Mouse (Mus musculus) cerebellum, postnatal 14 days (tissue): ENCODE measurements around the gene Unc13a.
"Not testable (repeated sequence)": the region's sequence is repeated elsewhere in the genome, so short reads cannot be mapped to it uniquely, and the experiment has no call there.

ENCODE experiments used
- DNase-seq, 2 experiments: peaks; one replicate each; pipeline ENCODE4 v3.0.0; 2021; ENCODE audit warnings: mixed read lengths in 2 of 2

Unc13a gene

DNA sequence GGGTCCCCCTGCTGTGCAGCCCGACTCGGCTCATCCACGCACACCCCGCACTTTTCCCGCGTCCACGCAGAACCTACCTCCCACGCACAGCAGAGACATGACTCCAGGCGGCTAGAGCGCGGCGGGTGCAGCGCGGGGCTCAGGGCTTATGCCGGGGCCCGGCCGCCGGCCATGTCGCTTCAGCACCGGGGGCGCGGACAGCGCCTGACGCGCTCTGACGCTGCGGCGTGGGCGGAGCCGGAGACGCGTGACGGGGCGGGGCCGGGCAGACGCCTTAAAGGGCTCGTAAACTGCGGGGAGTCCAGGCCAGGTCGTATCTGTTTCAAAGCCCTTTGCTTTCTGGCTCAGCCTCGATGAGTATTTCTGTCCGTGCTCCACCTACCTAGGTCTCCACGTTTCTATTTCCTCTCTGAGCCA lies at the start of gene Unc13a:
TSS of gene Unc13a (minus strand) at position 209 of the 417 bp plus-strand sequence.
- DNase-seq = peak; percentile 98

DNA sequence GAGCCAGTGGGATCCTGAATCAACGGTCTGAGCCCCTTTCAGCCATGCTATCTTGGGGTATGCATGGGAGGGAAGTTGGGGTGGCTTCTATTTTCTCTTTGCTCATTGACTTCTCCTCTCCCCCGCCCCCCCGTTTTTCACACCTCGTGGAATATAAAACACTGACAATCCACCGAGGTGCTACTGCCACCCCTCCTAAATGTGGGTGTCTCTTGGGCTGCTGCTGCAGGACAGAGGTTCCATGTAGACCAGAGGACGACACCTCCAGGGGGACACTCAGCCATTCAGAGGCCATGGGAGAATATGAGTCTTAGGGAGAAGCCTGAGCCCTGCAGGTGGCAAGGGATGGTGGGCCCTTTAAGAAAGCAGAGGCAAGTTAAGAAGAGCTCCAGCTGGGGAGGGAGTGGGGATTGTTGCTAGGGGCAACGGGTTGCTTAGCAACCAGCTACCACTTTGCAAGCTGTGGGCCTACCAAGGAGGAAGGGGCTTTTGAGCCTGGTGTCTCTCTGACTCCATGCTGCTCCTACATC lies 48.4 kb upstream of the Unc13a start:
- DNase-seq = peak in 1 of 2 experiments; percentile 44

DNA sequence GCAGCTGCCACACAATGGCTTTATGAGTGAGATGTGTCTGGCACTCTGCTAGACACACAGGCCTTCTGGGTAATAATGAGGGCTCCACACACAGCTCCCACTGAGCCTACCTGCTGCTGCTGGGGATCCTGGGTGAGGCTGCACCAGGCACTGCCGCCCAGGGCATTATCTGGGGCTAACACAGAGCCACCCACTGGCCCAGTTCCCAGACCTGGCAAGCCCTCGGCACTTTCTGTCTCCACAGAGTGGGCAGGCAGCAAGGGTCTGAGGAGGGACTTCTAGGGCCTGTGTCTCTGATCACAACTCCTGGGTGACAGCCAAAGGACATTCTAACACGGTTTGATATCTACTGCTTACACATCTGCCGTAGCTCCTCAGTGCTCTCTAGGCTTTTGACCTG lies 47.7 kb upstream of the Unc13a start:
- peak; percentile 75 to 77 for DNase-seq

DNA sequence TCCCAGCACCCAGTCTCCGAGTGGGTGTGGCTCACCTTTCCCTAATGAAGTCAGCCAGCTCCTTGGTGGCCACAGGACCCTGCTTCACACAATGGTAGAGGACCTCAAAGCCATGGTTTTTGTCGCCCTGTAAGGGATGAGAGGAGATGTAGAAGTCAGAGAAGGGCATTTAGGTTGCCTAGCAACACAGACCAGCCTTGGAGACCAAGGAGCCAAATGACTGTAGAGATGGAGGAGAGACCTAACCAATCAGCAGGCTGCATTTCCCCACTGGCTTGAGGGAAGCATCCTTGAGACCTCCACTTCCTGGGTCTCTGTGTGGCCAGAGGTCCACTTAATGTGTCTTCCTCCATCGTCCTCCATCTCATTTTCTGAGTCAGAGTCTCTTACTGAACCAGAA lies 46.7 kb upstream of the Unc13a start:
- DNase-seq = no peak

DNA sequence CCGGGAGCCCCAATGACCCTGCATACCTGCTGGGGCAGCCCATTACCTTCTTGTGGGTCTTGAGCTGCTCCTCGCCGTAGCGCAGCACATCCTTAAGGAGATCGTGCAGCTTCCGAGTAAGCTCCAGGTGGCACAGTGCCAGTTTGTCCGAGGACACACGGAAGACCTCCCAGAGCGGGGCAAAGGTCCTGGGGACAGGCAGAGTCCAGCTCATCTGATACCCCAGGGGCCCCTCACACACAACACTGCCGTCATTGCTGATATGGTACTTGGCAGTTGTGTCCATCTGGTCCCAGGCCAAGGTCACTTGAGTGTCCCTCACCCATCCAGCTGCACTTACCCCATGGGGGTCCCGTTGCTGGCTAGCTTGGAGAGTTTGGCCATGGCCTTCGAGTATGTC lies 45.5 kb upstream of the Unc13a start:
- no peak for DNase-seq

DNA sequence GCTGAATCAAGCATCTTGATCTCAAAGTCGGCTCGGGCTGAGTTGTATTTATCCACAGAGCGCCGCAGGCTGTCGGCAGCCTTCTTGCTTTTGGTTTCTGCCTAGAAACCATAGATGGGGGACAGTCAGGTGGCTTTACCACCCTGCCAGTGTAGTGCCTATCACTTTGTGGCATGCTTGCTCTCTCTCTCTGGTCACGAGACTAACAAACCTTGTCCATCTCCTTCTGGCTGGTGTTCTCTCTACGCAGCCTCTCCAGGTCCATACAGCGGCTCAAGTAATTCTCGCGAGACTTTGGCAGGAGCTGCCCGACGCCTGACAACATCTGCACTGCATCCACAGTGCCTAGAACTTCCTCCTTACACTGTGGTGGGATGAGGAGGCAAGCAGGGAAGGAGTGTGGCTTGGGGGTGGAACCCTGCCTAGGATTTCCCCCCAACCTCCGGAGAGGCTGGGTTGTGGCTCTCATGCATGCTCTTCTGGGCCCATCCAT lies 45.0 kb upstream of the Unc13a start:
- DNase-seq = no peak

DNA sequence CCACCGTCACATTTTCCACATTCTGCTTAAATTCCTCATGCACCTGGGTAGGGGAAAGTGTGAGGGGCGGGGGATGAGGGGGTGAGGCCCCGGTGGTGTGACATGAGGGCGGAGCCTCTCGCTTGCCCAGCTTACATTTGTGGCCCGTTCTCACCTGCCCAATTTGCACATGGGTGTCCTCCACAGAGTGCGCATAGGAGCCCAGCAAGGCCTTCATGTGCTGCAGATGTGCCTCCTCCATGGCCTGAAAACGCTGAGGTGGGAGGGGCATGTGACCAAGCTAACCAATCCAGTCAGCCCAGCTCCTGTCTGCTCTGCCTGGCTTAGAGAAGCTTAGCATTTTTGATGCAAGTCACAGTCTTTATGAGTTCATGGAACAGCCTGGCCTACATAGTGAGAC lies 44.0 kb upstream of the Unc13a start:
- DNase-seq = no peak

DNA sequence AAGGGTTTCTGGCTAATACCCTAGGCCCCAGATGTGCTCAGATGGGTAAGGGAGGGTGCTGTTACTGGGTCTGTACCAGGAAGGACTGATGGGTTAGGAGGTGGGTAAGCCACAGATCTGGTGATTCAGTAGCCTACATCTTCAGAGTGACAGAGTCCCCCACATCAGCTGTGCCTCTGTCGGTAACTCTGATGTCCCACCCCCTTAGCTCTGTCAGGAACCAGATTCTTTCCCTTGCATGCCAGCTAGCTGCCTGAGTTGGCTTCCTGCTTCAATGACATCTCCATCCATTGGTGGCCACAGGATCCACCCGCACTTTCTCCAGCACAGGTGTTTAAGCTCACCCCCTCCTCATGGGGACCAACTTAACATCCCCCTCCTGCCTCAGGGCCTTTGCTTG lies 40.0 kb upstream of the Unc13a start:
- DNase-seq = no peak

DNA sequence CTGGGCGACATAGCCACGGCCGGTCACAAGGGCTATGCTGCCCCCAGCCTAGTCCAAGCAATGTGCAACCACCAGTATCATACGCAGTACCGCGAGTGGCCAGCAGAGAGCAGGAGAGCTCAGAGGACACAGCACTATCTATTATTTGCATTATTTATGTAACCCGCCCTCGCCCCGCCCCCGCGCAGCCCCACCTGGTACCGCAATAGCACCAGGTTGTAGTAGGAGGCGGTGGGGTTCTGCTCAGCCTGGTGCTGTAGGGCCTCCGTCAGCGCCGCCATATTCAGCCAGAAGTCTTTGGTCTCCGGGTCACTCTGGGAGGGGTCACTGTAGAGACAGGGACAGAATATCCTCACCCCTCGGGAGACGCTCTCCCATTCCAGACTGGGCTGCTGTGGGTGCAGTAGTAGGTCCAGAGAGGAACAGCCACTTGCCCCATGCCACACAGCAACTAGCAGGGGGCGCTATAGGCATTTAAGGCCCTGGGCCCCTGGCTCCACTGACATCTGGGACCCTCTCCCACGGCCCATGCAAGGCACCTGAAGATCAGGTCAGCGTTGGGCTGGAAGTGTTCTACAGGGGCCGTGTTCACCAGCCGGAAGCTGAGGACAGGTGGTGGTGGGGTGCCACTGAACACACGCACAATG lies 38.4 kb upstream of the Unc13a start:
- peak; percentile 96 to 99 for DNase-seq

DNA sequence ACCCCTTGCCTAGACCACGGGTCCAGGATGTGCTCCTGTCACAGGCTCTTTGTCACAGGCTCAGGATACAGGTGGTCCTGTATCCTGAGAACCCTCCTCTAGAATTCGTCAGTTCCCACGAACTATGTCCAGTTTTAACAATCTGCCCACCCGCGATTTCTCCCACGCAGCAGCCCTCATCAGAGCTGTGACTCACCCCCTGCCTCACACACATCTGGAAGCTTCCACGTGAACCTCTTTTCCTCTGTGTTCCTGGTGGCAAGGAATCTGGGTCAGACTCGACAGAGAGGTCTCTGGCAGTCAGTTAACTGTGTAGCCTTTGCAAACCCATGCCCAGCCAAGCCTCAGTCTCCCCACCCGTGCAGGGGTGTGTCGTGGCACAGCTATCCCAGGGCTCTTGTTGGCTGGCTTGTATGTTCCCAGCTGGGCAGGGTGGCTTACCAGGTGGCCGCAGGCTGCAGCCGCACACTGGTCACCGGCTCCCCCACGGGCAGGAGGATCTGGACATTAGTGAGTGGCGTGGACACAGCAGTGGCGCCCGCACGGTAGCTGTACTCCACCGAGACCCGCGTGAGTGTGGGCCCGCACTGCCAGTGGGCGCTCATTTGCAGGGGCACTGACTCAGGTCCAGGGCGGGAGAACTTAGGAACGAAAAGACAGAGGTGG lies 37.7 kb upstream of the Unc13a start:
- no peak for DNase-seq

DNA sequence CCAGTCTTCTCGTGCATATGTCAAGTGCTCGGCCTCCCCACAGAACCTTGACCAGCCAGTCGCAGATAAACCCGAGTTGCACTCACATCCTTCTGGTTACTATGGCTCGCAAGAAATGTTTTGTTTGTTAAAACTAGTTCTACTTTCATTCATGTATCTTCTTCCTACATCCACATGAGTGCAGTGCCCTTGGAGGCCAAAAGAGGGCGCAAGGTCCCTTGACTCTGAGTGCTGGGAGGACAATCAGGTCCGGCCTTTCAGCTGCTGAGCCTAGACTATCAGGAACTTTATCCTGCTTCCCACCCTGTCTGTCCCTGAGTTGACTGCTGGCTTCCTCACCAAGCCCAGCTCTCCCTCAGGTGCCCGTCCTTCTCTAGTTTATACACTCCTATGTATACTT lies 36.3 kb upstream of the Unc13a start:
- peak; percentile 56 to 73 for DNase-seq

DNA sequence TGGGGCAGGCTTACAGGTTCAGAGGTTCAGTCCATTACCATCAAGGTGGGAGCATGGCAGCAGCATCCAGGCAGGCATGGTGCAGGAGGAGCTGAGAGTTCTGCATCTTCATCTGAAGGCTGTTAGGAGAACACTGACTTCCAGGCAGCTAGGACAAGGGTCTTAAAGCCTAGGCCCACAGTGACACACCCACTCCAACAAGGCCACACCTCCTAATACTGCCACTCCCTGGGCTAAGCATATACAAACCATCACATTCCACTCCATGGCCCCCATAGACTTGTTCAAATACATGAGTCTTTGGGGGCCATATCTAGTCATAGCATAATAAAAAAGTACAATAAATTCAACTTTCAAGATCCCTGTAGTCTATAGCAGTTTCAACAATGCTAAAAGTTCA lies 31.8 kb upstream of the Unc13a start:
- not testable (repeated sequence) for DNase-seq

DNA sequence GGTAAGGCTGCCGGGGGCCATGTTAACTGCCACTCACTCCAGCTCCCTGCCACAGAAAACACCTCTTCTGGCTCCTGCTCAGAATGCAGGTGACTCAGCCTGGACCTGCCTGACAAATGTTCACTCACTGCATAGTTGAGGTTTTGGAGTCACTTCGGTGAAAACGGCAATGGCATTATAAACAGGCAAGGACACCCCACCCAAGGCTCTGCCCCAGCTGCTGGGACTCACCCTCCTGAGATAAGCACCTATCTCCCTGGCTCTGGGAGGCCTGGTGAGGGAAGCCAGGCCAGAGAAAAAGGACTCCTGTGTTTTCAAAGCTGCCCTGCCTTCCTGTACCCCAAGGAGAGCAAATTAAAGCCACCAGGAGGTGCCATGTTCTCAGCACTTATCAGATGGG lies 31.4 kb upstream of the Unc13a start:
- no peak for DNase-seq

DNA sequence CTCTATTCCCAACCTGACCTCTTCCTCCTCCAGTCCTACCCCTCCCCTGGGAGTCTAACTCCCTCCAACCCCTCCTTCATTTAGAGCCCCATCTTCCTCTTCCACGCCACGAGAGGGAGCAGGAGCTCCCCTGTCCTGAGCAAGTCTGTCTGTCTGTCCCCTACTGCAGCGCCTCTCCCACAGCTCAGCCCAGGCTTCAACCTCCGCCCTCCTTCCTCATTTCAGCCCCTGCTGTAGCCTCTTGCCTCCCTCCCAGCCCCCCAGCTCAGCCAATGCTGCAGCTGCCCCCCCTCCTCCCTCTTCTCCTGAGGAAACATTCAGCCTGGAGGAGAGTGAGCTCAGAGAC lies 30.5 kb upstream of the Unc13a start:
- no peak for DNase-seq

DNA sequence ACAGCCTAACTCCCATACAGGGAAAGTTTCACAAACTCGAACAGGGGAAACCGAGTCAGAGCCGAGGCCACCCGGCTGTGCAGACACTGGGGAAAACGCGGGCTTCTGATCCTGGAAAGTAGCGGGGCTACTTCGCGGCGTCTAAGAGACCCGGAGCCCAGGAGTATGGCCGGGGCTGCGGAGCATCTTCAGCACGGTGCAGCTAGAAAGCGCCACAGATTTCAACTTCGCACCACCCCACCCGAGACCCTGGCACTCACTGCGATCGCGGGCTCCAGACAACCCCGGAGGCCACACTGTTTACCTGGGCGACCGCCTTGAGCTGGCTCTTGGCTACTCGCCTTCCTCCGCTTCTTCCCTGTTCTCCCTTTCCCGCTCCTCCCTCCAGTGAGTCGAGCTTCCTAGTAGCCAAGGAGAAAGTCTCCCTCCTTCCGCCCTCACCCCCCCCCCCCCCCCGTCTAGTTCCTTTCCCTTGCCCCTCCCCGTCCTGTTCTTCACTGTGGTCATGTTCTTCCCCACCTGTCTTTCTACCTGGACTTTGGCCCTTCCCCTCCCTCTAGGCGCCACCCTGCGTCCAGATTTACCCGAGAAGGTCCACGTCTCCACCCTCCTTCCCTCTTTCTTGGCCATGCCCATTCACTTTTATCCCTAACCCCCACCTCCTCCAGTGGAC lies 30.0 kb upstream of the Unc13a start, which contains the start of gene B3gnt3:
TSS of gene B3gnt3 (minus strand) at position 376 of the 673 bp plus-strand sequence.
- DNase-seq = no peak

DNA sequence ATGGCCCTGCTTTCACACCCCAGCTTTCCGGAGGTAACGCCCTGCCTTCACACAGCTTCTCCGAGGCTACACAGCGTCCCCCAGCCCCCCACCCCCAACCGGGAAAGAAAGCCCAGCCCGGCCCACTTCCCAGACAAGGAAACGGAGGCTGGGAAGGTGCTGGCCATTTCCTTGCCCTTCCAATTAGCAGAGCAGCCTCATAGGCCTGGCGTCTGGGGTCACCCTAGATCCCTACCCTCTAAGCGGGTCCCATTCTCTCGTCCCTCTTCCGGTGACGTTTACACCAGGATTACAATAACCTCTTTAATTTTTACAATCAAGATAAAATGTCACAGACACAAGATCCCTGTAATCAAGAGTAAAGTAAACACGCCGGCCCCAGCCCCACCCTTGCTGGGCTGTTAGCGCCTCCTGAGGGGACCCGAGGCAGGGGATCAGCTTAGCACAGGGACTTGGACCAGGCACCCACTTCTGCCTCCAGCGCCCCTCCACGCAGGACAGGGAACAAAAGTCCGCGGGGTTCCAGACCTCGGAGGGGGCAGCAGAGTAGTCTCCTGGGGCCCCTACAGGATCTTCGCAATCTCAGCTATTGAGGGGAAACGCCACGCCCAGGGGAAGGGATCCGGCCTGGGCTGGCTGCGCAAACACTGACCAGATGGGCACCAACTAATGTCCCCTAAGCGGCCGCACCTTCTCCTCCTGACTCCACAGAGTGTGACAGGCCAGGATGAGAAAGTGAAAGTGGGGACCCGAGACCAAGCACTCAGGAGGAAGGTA lies 29.1 kb upstream of the Unc13a start:
- DNase-seq = peak in 1 of 2 experiments; percentile 11

DNA sequence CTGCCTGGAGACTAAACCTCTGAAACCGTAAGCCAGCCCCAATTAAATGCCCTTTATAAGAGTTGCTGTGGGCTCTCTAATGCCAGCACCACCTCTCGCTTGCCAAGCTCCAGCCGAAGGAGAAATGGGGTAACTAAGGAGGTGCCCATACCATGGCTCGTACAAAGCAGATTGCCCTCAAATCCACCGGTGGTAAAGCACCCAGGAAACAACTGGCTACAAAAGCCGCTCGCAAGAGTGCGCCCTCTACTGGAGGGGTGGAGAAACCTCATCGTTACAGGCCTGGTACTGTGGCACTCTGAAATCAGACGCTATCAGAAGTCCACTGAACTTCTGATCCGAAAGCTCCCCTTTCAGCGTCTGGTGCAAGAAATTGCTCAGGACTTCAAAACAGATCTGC lies 23.9 kb upstream of the Unc13a start:
- not testable (repeated sequence) for DNase-seq

DNA sequence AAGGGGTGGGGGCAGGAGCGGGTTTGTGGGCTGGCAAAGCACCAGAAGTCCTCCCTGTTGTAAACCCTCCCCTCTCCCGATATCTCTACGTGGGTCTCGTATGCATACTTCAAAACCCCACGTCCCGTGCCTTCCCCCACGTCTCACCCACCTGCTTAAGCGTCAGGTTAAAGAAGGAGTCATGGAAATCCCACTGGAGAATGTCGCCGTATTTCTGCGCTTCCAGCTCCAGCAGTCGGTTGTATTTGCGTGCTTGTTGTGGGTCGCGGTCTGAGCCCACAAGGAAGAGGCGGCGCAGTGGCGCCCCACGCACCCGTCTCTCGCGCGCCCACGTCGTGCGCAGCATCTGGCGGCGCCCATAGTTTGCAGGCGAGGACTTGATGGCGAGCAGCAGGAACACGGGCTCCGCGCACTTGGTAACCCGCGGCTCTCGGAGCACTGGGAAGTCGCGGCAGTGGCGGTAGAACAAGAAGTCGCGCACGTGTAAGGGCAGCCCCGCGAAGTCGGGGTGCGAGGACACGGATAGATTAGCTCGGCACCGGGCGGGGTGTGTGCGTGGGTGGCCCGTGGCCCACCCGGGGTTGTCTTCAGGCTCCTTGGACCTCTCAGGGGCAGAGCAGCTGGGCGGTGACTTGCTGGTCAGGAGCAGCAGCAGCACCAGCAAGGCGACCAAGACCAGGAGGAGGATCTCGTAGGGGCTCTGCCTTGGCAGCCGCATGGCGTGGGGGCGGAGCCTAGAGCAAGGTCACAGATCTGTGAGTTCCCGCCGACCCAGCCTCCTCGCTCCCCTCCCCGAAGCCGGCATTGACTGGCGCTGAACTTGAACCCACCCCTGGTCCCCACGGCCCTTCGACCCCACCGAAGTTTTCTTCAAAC lies 21.8 kb upstream of the Unc13a start:
- DNase-seq = peak in 1 of 2 experiments; percentile 20

DNA sequence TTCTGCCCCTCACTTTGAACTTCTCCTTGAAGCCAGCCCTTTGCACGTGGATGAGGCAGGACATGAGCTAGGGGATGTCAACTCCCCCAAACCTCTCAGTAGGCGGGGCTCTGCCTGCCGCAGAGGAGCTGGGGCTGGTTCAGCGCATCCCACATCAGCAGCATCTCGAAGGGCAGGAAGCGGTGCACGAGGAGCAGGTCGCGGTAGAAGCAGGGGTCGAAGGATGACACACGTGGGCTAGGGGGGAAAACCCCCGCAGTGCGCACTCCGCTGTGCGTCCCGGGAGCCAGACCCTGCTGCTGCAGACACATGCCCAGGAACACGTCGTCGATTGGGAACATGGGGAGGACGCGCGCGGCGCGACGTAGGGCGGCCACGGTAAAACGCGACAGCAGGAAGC lies 21.0 kb upstream of the Unc13a start:
- DNase-seq = peak in 1 of 2 experiments; percentile 9

DNA sequence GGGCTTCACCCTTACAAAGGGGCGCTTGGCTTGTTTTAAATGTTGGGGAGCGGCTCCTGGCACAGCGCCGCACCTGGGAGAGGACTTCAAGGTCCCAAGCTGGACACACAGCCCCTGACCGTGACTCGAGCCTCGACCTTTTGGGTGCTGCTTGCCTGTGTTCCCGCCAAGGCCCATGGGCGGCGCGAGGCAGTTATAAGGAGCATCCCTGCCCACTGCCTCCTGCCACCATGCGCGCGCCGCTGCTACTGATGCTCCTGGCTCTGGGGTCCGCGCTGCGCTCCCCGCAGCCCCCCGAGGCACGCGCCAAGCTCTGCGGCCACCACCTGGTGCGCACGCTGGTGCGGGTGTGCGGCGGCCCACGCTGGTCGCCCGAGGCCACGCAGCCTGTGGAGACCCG lies 17.5 kb upstream of the Unc13a start, which contains the start of gene Insl3:
TSS of gene Insl3 (plus strand) at position 187 of the 400 bp plus-strand sequence.
- peak in 1 of 2 experiments; percentile 6 for DNase-seq

DNA sequence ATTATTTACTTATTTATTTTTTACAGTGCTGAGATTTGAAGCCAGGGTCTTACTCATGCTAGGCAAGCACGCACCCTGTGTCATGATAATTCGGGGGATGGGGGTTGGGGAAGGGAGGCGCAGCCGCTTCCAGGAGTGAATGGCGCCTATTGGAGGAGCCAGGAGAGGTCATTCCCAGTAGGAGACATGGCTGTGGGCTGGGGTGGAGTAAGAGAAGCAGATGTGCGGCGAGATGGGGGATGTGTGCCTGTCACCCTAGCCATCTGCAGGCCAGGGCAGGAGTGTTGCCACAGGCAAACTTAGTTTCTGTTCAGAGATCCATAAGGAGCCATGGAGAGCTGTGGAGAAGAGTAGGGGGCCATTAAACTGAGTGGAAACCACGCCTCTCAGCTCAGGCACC lies 16.1 kb upstream of the Unc13a start:
- no peak for DNase-seq
